In genomic region chr2:33456696-33457095, GRCm38 (mm10) we compare ENCODE assay signal across 20 mouse cellular contexts. TPM values are rescaled to one million over a fixed set of nuclear protein-coding genes. Genes with fewer than 3 reads are reported as not detected.
DNase-seq lines count a peak whose midpoint lies in the region; ATAC-seq and TF ChIP-seq lines count a peak whose summit lies in the region.
"Had no signal": no experiment of that assay in that cellular context is flagged by ENCODE, and none has a peak within 500 bp of the region (broad histone marks: within the 10 kb centered on the region; RNA-seq: fewer than 3 reads in every experiment).

No protein-coding gene starts in this region.

- H3K4me3 ChIP-seq in gastrocnemius, adult 2 months = no peak overlapping the region
- H3K4me3 ChIP-seq in kidney, adult 2 months (ENCODE audit: insufficient read depth, low read depth, low read length) = no peak overlapping the region
- H3K4me3 ChIP-seq in kidney, embryonic 16.5 days (ENCODE audit: low read length) = no peak overlapping the region
- no peak overlapping the region for H3K4me3 ChIP-seq in midbrain, embryonic 14.5 days (replicated peaks; ENCODE audit: low read depth, low read length)
- H3K4me3 ChIP-seq: embryonic facial prominence, embryonic 10.5 days; embryonic facial prominence, embryonic 12.5 days; forebrain, embryonic 13.5 days; forebrain, embryonic 15.5 days had no signal

- no peaks in the 10 kb centered on the region; the same call in 1 of the 2 replicates for H3K4me1 ChIP-seq in kidney, adult 2 months (ENCODE audit: control insufficient read depth, insufficient read depth, low read length)
- no peaks in the 10 kb centered on the region for H3K4me1 ChIP-seq in kidney, embryonic 16.5 days (ENCODE audit: insufficient read depth, low read length)
- H3K4me1 ChIP-seq in midbrain, embryonic 14.5 days (ENCODE audit: control insufficient read depth, insufficient read depth, low read length) = no peaks in the 10 kb centered on the region
- H3K4me1 ChIP-seq: embryonic facial prominence, embryonic 10.5 days; embryonic facial prominence, embryonic 12.5 days had no signal

- no peak for TF ChIP-seq POLR2A in kidney, adult 2 months (IDR thresholded peaks at IDR 0.05; ENCODE audit: low read depth, low read length)

- no peak for ATAC-seq in kidney, embryonic 16.5 days (ENCODE audit: low FRiP score, low TSS enrichment)
- ATAC-seq in midbrain, embryonic 14.5 days (ENCODE audit: low FRiP score, low TSS enrichment) = no peak
- ATAC-seq: forebrain, embryonic 13.5 days; forebrain, embryonic 15.5 days had no signal

- no peaks in the 10 kb centered on the region for H3K27me3 ChIP-seq in kidney, adult 2 months (replicated peaks; ENCODE audit: control insufficient read depth, insufficient read depth, low read length)
- no peaks in the 10 kb centered on the region for H3K27me3 ChIP-seq in kidney, embryonic 16.5 days (ENCODE audit: insufficient read depth, low read length)
- H3K27me3 ChIP-seq in midbrain, embryonic 14.5 days (ENCODE audit: control insufficient read depth, insufficient read depth, low read length) = no peaks in the 10 kb centered on the region
- H3K27me3 ChIP-seq: embryonic facial prominence, embryonic 12.5 days; forebrain, embryonic 13.5 days; forebrain, embryonic 15.5 days had no signal

- no peak for TF ChIP-seq CTCF in gastrocnemius, adult 2 months (IDR thresholded peaks at IDR 0.05)
- no peak for TF ChIP-seq CTCF in kidney, adult 2 months (conservative IDR thresholded peaks at IDR 0.05; ENCODE audit: insufficient read depth, insufficient read length, low read depth, low read length)

- no peak for DNase-seq in gastrocnemius, adult 2 months
- DNase-seq in gastrocnemius, postnatal 36 days = no peak
- peak; percentile 60 for DNase-seq in kidney, adult 2 months
- peak; percentile 72 for DNase-seq in kidney, adult 9 months
- DNase-seq in kidney, postnatal 4 days = no peak
- peak; percentile 12 for DNase-seq in 416B (ENCODE audit: low read depth)
- DNase-seq in midbrain, embryonic 14.5 days = no peak
- DNase-seq: adrenal gland, adult 8-10 months; adrenal gland, postnatal 14 days; adrenal gland, postnatal 36 days; cerebellum, adult 11-12 months; cerebellum, adult 2 months; cerebellum, adult 9-10 months; cerebellum, postnatal 10 days; cerebellum, postnatal 25 days had no signal

- H3K27ac ChIP-seq in gastrocnemius, adult 2 months = peak overlapping the region; percentile 70
- no peak overlapping the region for H3K27ac ChIP-seq in kidney, adult 2 months (ENCODE audit: insufficient read depth, low read depth, low read length)
- no peak overlapping the region for H3K27ac ChIP-seq in kidney, embryonic 16.5 days (ENCODE audit: low read length)
- no peak overlapping the region for H3K27ac ChIP-seq in midbrain, embryonic 14.5 days (replicated peaks; ENCODE audit: low read depth, low read length)
- H3K27ac ChIP-seq: embryonic facial prominence, embryonic 10.5 days; embryonic facial prominence, embryonic 12.5 days; forebrain, embryonic 13.5 days; forebrain, embryonic 15.5 days had no signal

- H3K4me2 ChIP-seq in kidney, embryonic 16.5 days (replicated peaks; ENCODE audit: low read depth, low read length) = no peak overlapping the region
- H3K4me2 ChIP-seq in midbrain, embryonic 14.5 days (ENCODE audit: low read length) = no peak overlapping the region
- H3K4me2 ChIP-seq: embryonic facial prominence, embryonic 12.5 days; forebrain, embryonic 13.5 days; forebrain, embryonic 15.5 days had no signal

- H3K9ac ChIP-seq in kidney, embryonic 16.5 days (replicated peaks; ENCODE audit: low read length) = no peak overlapping the region
- H3K9ac ChIP-seq in midbrain, embryonic 14.5 days (replicated peaks; ENCODE audit: low read length) = no peak overlapping the region
- H3K9ac ChIP-seq: embryonic facial prominence, embryonic 12.5 days; forebrain, embryonic 13.5 days; forebrain, embryonic 15.5 days had no signal

- intact Hi-C loops in gastrocnemius, adult 2 months (cut with DNase I) = no loop called here
- intact Hi-C loops in gastrocnemius, postnatal 36 days (cut with DNase I) = no loop called here

- no peaks in the 10 kb centered on the region for H3K9me3 ChIP-seq in kidney, embryonic 16.5 days (ENCODE audit: low read length)
- H3K9me3 ChIP-seq in midbrain, embryonic 14.5 days (ENCODE audit: control insufficient read depth, low read length) = no peaks in the 10 kb centered on the region
- H3K9me3 ChIP-seq: embryonic facial prominence, embryonic 10.5 days; embryonic facial prominence, embryonic 12.5 days; forebrain, embryonic 13.5 days; forebrain, embryonic 15.5 days had no signal

- peaks cover 4% of the 10 kb centered on the region; the same call in 1 of the 2 replicates for H3K36me3 ChIP-seq in kidney, adult 2 months (ENCODE audit: control insufficient read depth, insufficient read depth, low read length)
- H3K36me3 ChIP-seq in kidney, embryonic 16.5 days (ENCODE audit: insufficient read depth, low read length) = peaks cover 35% of the 10 kb centered on the region
- peaks cover 64% of the 10 kb centered on the region for H3K36me3 ChIP-seq in midbrain, embryonic 14.5 days (ENCODE audit: control insufficient read depth, insufficient read depth, low read length)

- WGBS in kidney, adult 2 months = 39% methylated on average over 3 of the region's 3 CpGs
- WGBS in kidney, embryonic 16.5 days = 58% methylated on average over 3 of the region's 3 CpGs
- 87% methylated on average over 3 of the region's 3 CpGs for WGBS in midbrain, embryonic 14.5 days

RNA-seq across cellular contexts. Expression of gene Zbtb43, which starts 11.7 kb away (rescaled TPM):
- total RNA-seq in gastrocnemius, adult 2 months (2021) = 10 to 100 TPM; 13.6 to 14.3 TPM
- 10 to 100 TPM; 10.7 to 14.5 TPM for total RNA-seq in gastrocnemius, postnatal 36 days (2021)
- polyA plus RNA-seq in kidney, adult 2 months (2012; rRNA removed) = 14.2 and 15.0 TPM in 2 replicates
- 17.7 and 20.8 TPM in 2 replicates for polyA plus RNA-seq in kidney, embryonic 16.5 days (2015; fragmentation: Nextera tagmentation; extraction: Ambion mirVana)
- 29.9 and 33.0 TPM in 2 replicates for polyA plus RNA-seq in midbrain, embryonic 14.5 days (2014; fragmentation: Nextera tagmentation; extraction: Ambion mirVana)

RNA-seq across cellular contexts. Expression of gene Zbtb34, which starts 25.6 kb away (rescaled TPM):
- total RNA-seq in gastrocnemius, adult 2 months (2021) = 1 to 10 TPM; 3.0 to 3.4 TPM
- total RNA-seq in gastrocnemius, postnatal 36 days (2021) = 1 to 10 TPM; 4.1 to 4.9 TPM
- polyA plus RNA-seq in kidney, adult 2 months (2012; rRNA removed) = 5.1 and 6.2 TPM in 2 replicates
- 6.9 and 7.1 TPM in 2 replicates for polyA plus RNA-seq in kidney, embryonic 16.5 days (2015; fragmentation: Nextera tagmentation; extraction: Ambion mirVana)
- polyA plus RNA-seq in midbrain, embryonic 14.5 days (2014; fragmentation: Nextera tagmentation; extraction: Ambion mirVana) = 5.6 and 9.2 TPM in 2 replicates

Comparison
In these comparisons a context has a peak if more than half of its experiments do, and no peak if none do; other contexts are left out.
1. DNase-seq: peak in kidney, adult 2 months (single experiment), kidney, adult 9 months (single experiment) and 416B (single experiment); none in gastrocnemius, adult 2 months (single experiment), gastrocnemius, postnatal 36 days (0 of 2), kidney, postnatal 4 days (0 of 2) and midbrain, embryonic 14.5 days (single experiment).